Mouse (Mus musculus) CH12.LX (cell line): ENCODE measurements around the gene Tnfsf4. TPM values are rescaled to one million over a fixed set of nuclear protein-coding genes. Genes with fewer than 3 reads are reported as not detected.

ENCODE experiments used
- DNase-seq: peaks from one replicate; pipeline ENCODE4 v3.0.0-alpha.2; 2013; ENCODE audit errors: extremely low read depth
- H3K27ac ChIP-seq: 2 replicates; pipeline ENCODE4 v1.5.1; 2012; ENCODE audit warnings: low read depth, mild to moderate bottlenecking, control low read depth, moderate library complexity; ENCODE audit not compliant: insufficient read depth
- H3K27me3 ChIP-seq: replicated peaks from 2 replicates; pipeline ENCODE3; 2012; ENCODE audit warnings: inconsistent platforms
- H3K36me3 ChIP-seq, 2 experiments: replicated peaks in 1 of 2; 2 replicates each; pipeline versions ENCODE3 to v1.6.1; 2012; ENCODE audit warnings: inconsistent platforms in 1 of 2, low read length in 1 of 2, mild to moderate bottlenecking in 1 of 2, mixed read lengths in 1 of 2, moderate library complexity in 1 of 2; ENCODE audit not compliant: control insufficient read depth in 1 of 2, insufficient read depth in 1 of 2
- H3K4me1 ChIP-seq, 2 experiments: 2 replicates each; pipeline ENCODE4 v1.6.1; 2012; ENCODE audit warnings: inconsistent platforms in 1 of 2, moderate library complexity in 1 of 2; ENCODE audit not compliant: insufficient read depth in 2 of 2, control insufficient read depth in 1 of 2
- H3K4me2 ChIP-seq: 2 replicates; pipeline ENCODE4 v1.6.1; 2012; ENCODE audit warnings: low read depth, mild to moderate bottlenecking, control low read depth; ENCODE audit not compliant: poor library complexity, insufficient read depth, severe bottlenecking
- H3K4me3 ChIP-seq, 3 experiments: fragments of 150-350 bp in 1 of 3; sonication (generic) in 1 of 3; replicated peaks in 1 of 3; 2 replicates each; pipeline versions ENCODE3 to v1.5.1; 2011 to 2012; ENCODE audit warnings: low read depth in 2 of 3, low read length in 2 of 3, mild to moderate bottlenecking in 2 of 3, moderate library complexity in 2 of 3, control low read depth in 1 of 3, improper control_type of control experiment in 1 of 3, inconsistent platforms in 1 of 3, mixed read lengths in 1 of 3; ENCODE audit not compliant: poor library complexity in 1 of 3
- H3K79me2 ChIP-seq: replicated peaks from 2 replicates; pipeline ENCODE4 v1.6.1; 2012; ENCODE audit warnings: mild to moderate bottlenecking, moderate library complexity; ENCODE audit not compliant: control insufficient read depth, poor library complexity, insufficient read depth, severe bottlenecking; ENCODE audit errors: extremely low read depth
- H3K9ac ChIP-seq: 2 replicates; pipeline ENCODE4 v1.6.1; 2012; ENCODE audit warnings: low read depth, mild to moderate bottlenecking, control low read depth, moderate library complexity; ENCODE audit not compliant: insufficient read depth
- H3K9me3 ChIP-seq: replicated peaks from 2 replicates; pipeline ENCODE3; 2012; ENCODE audit warnings: low read length, inconsistent platforms, mixed read lengths
- BHLHE40 ChIP-seq: IDR thresholded peaks from 2 replicates; pipeline ENCODE4 v1.6.1; 2011; ENCODE audit warnings: mild to moderate bottlenecking, low read depth, low read length, improper control_type of control experiment
- CHD2 ChIP-seq: IDR thresholded peaks from 2 replicates; pipeline ENCODE4 v1.6.1; 2011; ENCODE audit warnings: low read length, improper control_type of control experiment
- CTCF ChIP-seq, 2 experiments: IDR thresholded peaks in 1 of 2; conservative IDR thresholded peaks in 1 of 2; 2 replicates each; pipeline ENCODE4 v1.5.1; 2011 to 2012; ENCODE audit warnings: low read depth in 2 of 2, low read length in 2 of 2, improper control_type of control experiment in 1 of 2, inconsistent platforms in 1 of 2, mild to moderate bottlenecking in 1 of 2, moderate library complexity in 1 of 2
- EP300 ChIP-seq: IDR thresholded peaks from 2 replicates; pipeline ENCODE4 v1.6.1; 2011; ENCODE audit warnings: low read length, improper control_type of control experiment
- ETS1 ChIP-seq: conservative IDR thresholded peaks from 2 replicates; pipeline ENCODE4 v1.6.1; 2012; ENCODE audit warnings: low read depth, mild to moderate bottlenecking, inconsistent platforms, low read length, improper control_type of control experiment, moderate library complexity
- HCFC1 ChIP-seq: IDR thresholded peaks from 2 replicates; pipeline ENCODE4 v1.6.1; 2012; ENCODE audit warnings: low read depth, mild to moderate bottlenecking, inconsistent platforms, low read length, improper control_type of control experiment
- IRF4 ChIP-seq: IDR thresholded peaks from 2 replicates; pipeline ENCODE4 v1.6.1; 2014; ENCODE audit warnings: low read depth, mild to moderate bottlenecking, inconsistent platforms, low read length, improper control_type of control experiment
- JUN ChIP-seq: IDR thresholded peaks from 2 replicates; pipeline ENCODE4 v1.6.1; 2011; ENCODE audit warnings: low read depth, mild to moderate bottlenecking, low read length, improper control_type of control experiment, moderate library complexity; ENCODE audit not compliant: insufficient read depth
- JUND ChIP-seq: conservative IDR thresholded peaks from 2 replicates; pipeline ENCODE4 v1.6.1; 2011; ENCODE audit warnings: low read depth, low read length, improper control_type of control experiment
- MAFK ChIP-seq: IDR thresholded peaks from 2 replicates; pipeline ENCODE4 v1.6.1; 2011; ENCODE audit warnings: low read length, improper control_type of control experiment; ENCODE audit not compliant: insufficient replicate concordance
- MAX ChIP-seq: IDR thresholded peaks from 2 replicates; pipeline ENCODE4 v1.6.1; 2011; ENCODE audit warnings: low read length, improper control_type of control experiment
- MAZ ChIP-seq: IDR thresholded peaks from 2 replicates; pipeline ENCODE4 v1.6.1; 2012; ENCODE audit warnings: low read depth, mild to moderate bottlenecking, inconsistent platforms, low read length, improper control_type of control experiment, moderate library complexity
- MEF2A ChIP-seq: IDR thresholded peaks from 2 replicates; pipeline ENCODE4 v1.6.1; 2014; ENCODE audit warnings: low read depth, mild to moderate bottlenecking, inconsistent platforms, low read length, improper control_type of control experiment, borderline replicate concordance
- MXI1 ChIP-seq: IDR thresholded peaks from 2 replicates; pipeline ENCODE4 v1.6.1; 2011; ENCODE audit warnings: mild to moderate bottlenecking, low read depth, low read length, improper control_type of control experiment
- MYC ChIP-seq: IDR thresholded peaks from 2 replicates; pipeline ENCODE4 v1.6.1; 2011; ENCODE audit warnings: low read depth, mild to moderate bottlenecking, improper control_type of control experiment, low read length
- NELFE ChIP-seq: IDR thresholded peaks from 2 replicates; pipeline ENCODE4 v1.6.1; 2011; ENCODE audit warnings: low read depth, low read length, improper control_type of control experiment
- PAX5 ChIP-seq: IDR thresholded peaks from 2 replicates; pipeline ENCODE4 v1.6.1; 2012; ENCODE audit warnings: low read length, inconsistent platforms, mixed read lengths
- POLR2A ChIP-seq: IDR thresholded peaks from 2 replicates; pipeline ENCODE4 v1.6.1; 2011; ENCODE audit warnings: low read depth, mild to moderate bottlenecking, improper control_type of control experiment, low read length
- RAD21 ChIP-seq: IDR thresholded peaks from 2 replicates; pipeline ENCODE4 v1.6.1; 2011; ENCODE audit warnings: low read depth, mild to moderate bottlenecking, low read length, improper control_type of control experiment, moderate library complexity
- RCOR1 ChIP-seq: conservative IDR thresholded peaks from 2 replicates; pipeline ENCODE4 v1.6.1; 2012; ENCODE audit warnings: low read depth, mild to moderate bottlenecking, inconsistent platforms, low read length, improper control_type of control experiment
- SIN3A ChIP-seq: IDR thresholded peaks from 2 replicates; pipeline ENCODE4 v1.6.1; 2012; ENCODE audit warnings: low read length, improper control_type of control experiment, inconsistent platforms
- SMC3 ChIP-seq: IDR thresholded peaks from 2 replicates; pipeline ENCODE4 v1.6.1; 2011; ENCODE audit warnings: low read depth, low read length, improper control_type of control experiment
- TBP ChIP-seq: conservative IDR thresholded peaks from 2 replicates; pipeline ENCODE4 v1.6.1; 2011; ENCODE audit warnings: low read depth, low read length, improper control_type of control experiment
- TCF12 ChIP-seq: IDR thresholded peaks from 2 replicates; pipeline ENCODE4 v1.6.1; 2014; ENCODE audit warnings: low read depth, mild to moderate bottlenecking, inconsistent platforms, low read length, improper control_type of control experiment
- UBTF ChIP-seq: IDR thresholded peaks from 2 replicates; pipeline ENCODE4 v1.6.1; 2012; ENCODE audit warnings: low read depth, mild to moderate bottlenecking, inconsistent platforms, low read length, improper control_type of control experiment, moderate library complexity
- ZMIZ1 ChIP-seq: IDR thresholded peaks from 2 replicates; pipeline ENCODE4 v1.6.1; 2012; ENCODE audit warnings: low read depth, mild to moderate bottlenecking, inconsistent platforms, low read length, improper control_type of control experiment
- ZNF384 ChIP-seq: IDR thresholded peaks from 2 replicates; pipeline ENCODE4 v1.6.1; 2012; ENCODE audit warnings: low read depth, low read length, improper control_type of control experiment, inconsistent platforms
- dilution Hi-C: fragments of 300-500 bp; cut with MboI; formaldehyde crosslinking; loops from 2 replicates; pipeline ENCODE4 v1.14.3; 2020; ENCODE audit warnings: low sequenced_read_pairs; ENCODE audit not compliant: extremely low pct_unique_long_range_greater_than_20kb, extremely low pct_ligation_motif_present
- in situ Hi-C: fragments of 300-500 bp; cut with MboI; formaldehyde crosslinking; loops from 3 replicates; pipeline ENCODE4 v1.14.3; 2019; ENCODE audit warnings: low sequenced_read_pairs, low pct_ligation_motif_present, low pct_unique_long_range_greater_than_20kb, mixed read lengths
- polyA plus RNA-seq: library from polyadenylated mRNA; unstranded; fragments of >175 nt; gene quantifications from 2 replicates; pipeline ENCODE4 v1.2.1, GENCODE M21; 2012; ENCODE audit warnings: low read depth; ENCODE audit not compliant: insufficient read length
- total RNA-seq, 2 experiments: library from RNA; depleted of rRNA; stranded (reverse); fragments of 300-350 nt in 1 of 2; fragments of >200 nt in 1 of 2; gene quantifications; 2 replicates each; pipeline ENCODE4 v1.2.3; 2012 to 2014

Gene Tnfsf4
- total and polyA plus RNA-seq, 3 experiments: 0.08 to 0.15 TPM; not detected in 1

GRCm38 (mm10) chr1:161403061-161403460, 7.9 kb downstream of the Tnfsf4 start:
- Histone ChIP-seq H3K9ac (no peak overlapping the region), H3K4me3 (no peak overlapping the region), H3K27ac (no peak overlapping the region), H3K4me2 (no peak overlapping the region), H3K4me1 (no peaks in the 10 kb centered on the region), H3K36me3 (no peaks in the 10 kb centered on the region), H3K27me3 (no peaks in the 10 kb centered on the region), H3K9me3 (peaks cover 7% of the 10 kb centered on the region), H3K79me2 (no peaks in the 10 kb centered on the region)
- dilution Hi-C loops (no loop called here), in situ Hi-C loops (loop anchor here (5.0 kb wide), 2 partner anchors 284 to 329 kb away; no protein-coding TSS in a partner anchor)
- no peak for TF ChIP-seq POLR2A
- no peak for TF ChIP-seq MAX
- no peak for TF ChIP-seq JUND
- no peak for TF ChIP-seq MAZ
- TF ChIP-seq SIN3A: no peak
- no peak for TF ChIP-seq SMC3
- no peak for TF ChIP-seq ETS1
- TF ChIP-seq RCOR1: no peak
- TF ChIP-seq JUN: no peak
- TF ChIP-seq CTCF (conservative IDR thresholded peaks at IDR 0.05 in 1 of 2, IDR thresholded peaks at IDR 0.05 in 1 of 2; ENCODE audit: low read depth in 2 of 2, low read length in 2 of 2): no peak
- no peak for TF ChIP-seq ZNF384
- no peak for TF ChIP-seq PAX5
- TF ChIP-seq MXI1: no peak
- no peak for TF ChIP-seq IRF4
- no peak for TF ChIP-seq MAFK
- no peak for DNase-seq

GRCm38 (mm10) chr1:161406480-161406879, 11.3 kb downstream of the Tnfsf4 start:
- TF ChIP-seq POLR2A (no peak), CTCF (conservative IDR thresholded peaks at IDR 0.05 in 1 of 2, IDR thresholded peaks at IDR 0.05 in 1 of 2; ENCODE audit: low read depth in 2 of 2, low read length in 2 of 2) (no peak), HCFC1 (no peak), SIN3A (no peak), MYC (no peak), NELFE (no peak), BHLHE40 (no peak), EP300 (no peak), PAX5 (no peak), UBTF (no peak), TBP (no peak), ZMIZ1 (no peak), ETS1 (no peak), MEF2A (no peak), CHD2 (no peak), RAD21 (no peak), TCF12 (no peak), MAFK (no peak)
- Histone ChIP-seq H3K4me2 (no peak overlapping the region), H3K79me2 (no peaks in the 10 kb centered on the region), H3K9me3 (peaks cover 7% of the 10 kb centered on the region), H3K36me3 (no peaks in the 10 kb centered on the region), H3K9ac (no peak overlapping the region), H3K27me3 (no peaks in the 10 kb centered on the region), H3K4me1 (0 out of 4 replicates have a peak, but pooled peaks cover 0 to 2% of the 10 kb centered on the region in 2 experiments), H3K27ac (no peak overlapping the region), H3K4me3 (no peak overlapping the region)
- no peak for DNase-seq
- dilution Hi-C loops: no loop called here
- in situ Hi-C loops: no loop called here
